Mouse (Mus musculus): ENCODE measurements around the gene Zdhhc5. TPM values are rescaled to one million over a fixed set of nuclear protein-coding genes. Genes with fewer than 3 reads are reported as not detected.

Gene Zdhhc5
- total and polyA plus RNA-seq, 3 experiments, result 29.3 to 42.9 TPM; not detected in 1

- no peaks in the 10 kb centered on the region for H3K9me3 ChIP-seq (replicated peaks; ENCODE audit: insufficient read depth, low read length)
- H3K4me3 ChIP-seq (ENCODE audit: control insufficient read depth in 1 of 2, insufficient read depth in 1 of 2, low read depth in 2 of 2, low read length in 2 of 2), result no peak overlapping the region
- peaks cover 16 to 25% of the 10 kb centered on the region in 2 experiments for H3K36me3 ChIP-seq (ENCODE audit: control insufficient read depth in 1 of 2, insufficient read depth in 2 of 2, low read length in 2 of 2)
- no peak overlapping the region for H3K9ac ChIP-seq (ENCODE audit: control insufficient read depth, low read depth, low read length, poor library complexity, severe bottlenecking)
- TF ChIP-seq ZMIZ1 (IDR thresholded peaks at IDR 0.05; ENCODE audit: low read depth, low read length) (no peak), UBTF (IDR thresholded peaks at IDR 0.05; ENCODE audit: borderline replicate concordance, insufficient read depth, low read depth, low read length) (no peak), POLR2A (IDR thresholded peaks at IDR 0.05; ENCODE audit: control insufficient read depth in 1 of 2, insufficient read depth in 1 of 2, low read depth in 1 of 2, low read length in 2 of 2, poor library complexity in 1 of 2) (0 out of 4 replicates have a peak, but pooled peaks of 1 of the 2 experiments have one; percentile 0)
- no peak for DNase-seq (ENCODE audit: low read depth, low spot score)
- H3K4me1 ChIP-seq (ENCODE audit: control insufficient read depth in 1 of 2, insufficient read depth in 2 of 2, low read length in 2 of 2), result peaks cover 0 to 6% of the 10 kb centered on the region in 2 experiments; a peak in 3 of 4 replicates
- H3K79me2 ChIP-seq (ENCODE audit: control insufficient read depth, insufficient read depth, low read length, poor library complexity), result no peaks in the 10 kb centered on the region
- H3K27ac ChIP-seq (ENCODE audit: control insufficient read depth, low read depth, low read length), result no peak overlapping the region
- H3K27me3 ChIP-seq (ENCODE audit: control insufficient read depth in 1 of 2, insufficient read depth in 2 of 2, low read length in 2 of 2), result no peaks in the 10 kb centered on the region
These were observed 24.9 kb downstream of the Zdhhc5 start for GRCm38 (mm10) chr2:84690050-84690449.

GRCm38 (mm10) chr2:84688080-84688844 lies 26.7 kb downstream of the Zdhhc5 start:
- H3K9ac ChIP-seq (ENCODE audit: control insufficient read depth, low read depth, low read length, poor library complexity, severe bottlenecking), result no peak overlapping the region
- H3K4me1 ChIP-seq (ENCODE audit: control insufficient read depth in 1 of 2, insufficient read depth in 2 of 2, low read length in 2 of 2), result peaks cover 5 to 6% of the 10 kb centered on the region in 2 experiments
- no peak overlapping the region for H3K27ac ChIP-seq (ENCODE audit: control insufficient read depth, low read depth, low read length)
- peak; percentile 73 to 74 for TF ChIP-seq EP300 (IDR thresholded peaks at IDR 0.05; ENCODE audit: low read depth in 1 of 2, low read length in 2 of 2)
- TF ChIP-seq TCF12 (IDR thresholded peaks at IDR 0.05; ENCODE audit: low read depth, low read length), result peak; percentile 81; the same call in 1 of the 2 replicates
- TF ChIP-seq UBTF (IDR thresholded peaks at IDR 0.05; ENCODE audit: borderline replicate concordance, insufficient read depth, low read depth, low read length), result no peak
- peak; percentile 47; the same call in 1 of the 2 replicates for TF ChIP-seq ZMIZ1 (IDR thresholded peaks at IDR 0.05; ENCODE audit: low read depth, low read length)
- TF ChIP-seq USF2 (IDR thresholded peaks at IDR 0.05; ENCODE audit: borderline replicate concordance in 1 of 2, insufficient read depth in 1 of 2, low read depth in 1 of 2, low read length in 2 of 2), result no peak
- no peak for TF ChIP-seq MXI1 (IDR thresholded peaks at IDR 0.05; ENCODE audit: low read depth, low read length)
- peak; percentile 58 for TF ChIP-seq GATA1 (IDR thresholded peaks at IDR 0.05; ENCODE audit: low read depth, low read length)
- no peak for TF ChIP-seq MAZ (IDR thresholded peaks at IDR 0.05; ENCODE audit: low read depth, low read length)
- peak; percentile 86 for TF ChIP-seq TAL1 (IDR thresholded peaks at IDR 0.05; ENCODE audit: low read length)
- TF ChIP-seq RCOR1 (IDR thresholded peaks at IDR 0.05; ENCODE audit: low read depth, low read length), result peak; percentile 63; the same call in 1 of the 2 replicates
- H3K9me3 ChIP-seq (replicated peaks; ENCODE audit: insufficient read depth, low read length), result no peaks in the 10 kb centered on the region
- H3K36me3 ChIP-seq (ENCODE audit: control insufficient read depth in 1 of 2, insufficient read depth in 2 of 2, low read length in 2 of 2), result peaks cover 21% of the 10 kb centered on the region in 2 experiments
- H3K79me2 ChIP-seq (ENCODE audit: control insufficient read depth, insufficient read depth, low read length, poor library complexity), result no peaks in the 10 kb centered on the region
- no peak overlapping the region for H3K4me3 ChIP-seq (ENCODE audit: control insufficient read depth in 1 of 2, insufficient read depth in 1 of 2, low read depth in 2 of 2, low read length in 2 of 2)
- no peaks in the 10 kb centered on the region for H3K27me3 ChIP-seq (ENCODE audit: control insufficient read depth in 1 of 2, insufficient read depth in 2 of 2, low read length in 2 of 2)
- DNase-seq (ENCODE audit: low read depth, low spot score), result peak; percentile 35
